Mouse (Mus musculus): ENCODE data around the gene Eif3d. TPM values are rescaled to one million over a fixed set of nuclear protein-coding genes. Genes with fewer than 3 reads are reported as not detected.

Eif3d gene
- total and polyA plus RNA-seq, 3 experiments, result 521 to 738 (median 619) TPM

DNA sequence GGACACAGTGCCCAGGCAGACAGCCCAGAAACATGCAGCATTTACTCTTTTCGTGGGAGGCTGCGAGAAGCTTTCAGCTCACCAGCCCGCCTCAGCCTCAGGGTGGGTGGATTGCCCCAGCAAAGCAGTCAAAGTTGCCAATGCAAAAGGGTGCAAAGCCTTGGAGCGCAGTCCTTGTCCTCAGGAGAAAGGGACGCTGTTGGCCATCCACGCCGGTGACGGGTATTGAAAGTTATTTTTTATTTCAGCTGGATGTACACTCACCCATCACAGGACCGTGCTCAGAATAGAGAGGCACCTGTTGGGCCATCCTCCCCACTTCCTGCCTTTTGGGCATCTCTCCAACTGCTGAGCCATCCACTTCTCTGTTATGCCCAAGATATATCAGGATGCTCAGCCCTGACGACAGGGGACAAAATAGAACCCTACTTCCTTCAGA lies 8.8 kb upstream of the Eif3d start:
- H3K79me2 ChIP-seq (ENCODE audit: control insufficient read depth, insufficient read depth, low read length, poor library complexity), result no peaks in the 10 kb centered on the region
- no peak overlapping the region for H3K27ac ChIP-seq (ENCODE audit: control insufficient read depth, low read depth, low read length)
- no peak overlapping the region for H3K4me3 ChIP-seq (ENCODE audit: control insufficient read depth in 1 of 2, insufficient read depth in 1 of 2, low read depth in 2 of 2, low read length in 2 of 2)
- H3K9ac ChIP-seq (ENCODE audit: control insufficient read depth, low read depth, low read length, poor library complexity, severe bottlenecking), result no peak overlapping the region
- DNase-seq (ENCODE audit: low read depth, low spot score), result no peak
- peaks cover 0 to 7% of the 10 kb centered on the region in 2 experiments; a peak in 2 of 4 replicates for H3K36me3 ChIP-seq (ENCODE audit: control insufficient read depth in 1 of 2, insufficient read depth in 2 of 2, low read length in 2 of 2)
- H3K27me3 ChIP-seq (ENCODE audit: control insufficient read depth in 1 of 2, insufficient read depth in 2 of 2, low read length in 2 of 2), result 0 out of 4 replicates have a peak, but pooled peaks cover 0 to 2% of the 10 kb centered on the region in 2 experiments
- TF ChIP-seq NELFE (IDR thresholded peaks at IDR 0.05; ENCODE audit: low read depth, low read length), result no peak
- TF ChIP-seq MYB (IDR thresholded peaks at IDR 0.05; ENCODE audit: low read depth, low read length), result no peak
- no peak for TF ChIP-seq MYC (IDR thresholded peaks at IDR 0.05; ENCODE audit: low read depth, low read length)
- no peak for TF ChIP-seq TAL1 (IDR thresholded peaks at IDR 0.05; ENCODE audit: low read length)
- TF ChIP-seq NRF1 (IDR thresholded peaks at IDR 0.05; ENCODE audit: insufficient read depth, low read depth, low read length, poor library complexity, severe bottlenecking), result no peak
- no peak for TF ChIP-seq ZC3H11A (IDR thresholded peaks at IDR 0.05; ENCODE audit: low read depth, low read length)
- peaks cover 1 to 14% of the 10 kb centered on the region in 2 experiments; a peak in 3 of 4 replicates for H3K4me1 ChIP-seq (ENCODE audit: control insufficient read depth in 1 of 2, insufficient read depth in 2 of 2, low read length in 2 of 2)
- no peaks in the 10 kb centered on the region for H3K9me3 ChIP-seq (replicated peaks; ENCODE audit: insufficient read depth, low read length)

DNA sequence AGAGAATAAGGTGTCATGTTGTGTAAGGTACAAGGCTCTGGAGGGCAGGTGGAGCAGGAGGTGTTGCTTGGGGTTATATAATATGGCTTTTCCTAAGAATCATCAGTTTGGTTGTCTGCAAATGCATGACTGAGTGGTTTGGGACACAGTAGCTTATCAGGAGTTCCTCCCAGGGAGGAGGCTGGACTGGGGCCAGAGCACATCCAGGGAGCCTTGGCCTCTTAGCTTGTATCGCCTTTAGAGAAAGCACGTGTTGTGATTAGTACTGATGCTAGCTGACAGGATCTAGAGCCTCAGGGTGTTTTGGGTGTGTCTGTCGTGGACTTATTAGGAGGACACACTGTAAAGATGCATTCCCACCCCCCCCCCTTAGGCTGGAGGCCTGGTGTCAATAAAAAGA lies 7.0 kb upstream of the Eif3d start:
- Histone ChIP-seq H3K4me3 (ENCODE audit: control insufficient read depth in 1 of 2, insufficient read depth in 1 of 2, low read depth in 2 of 2, low read length in 2 of 2) (no peak overlapping the region), H3K79me2 (ENCODE audit: control insufficient read depth, insufficient read depth, low read length, poor library complexity) (no peaks in the 10 kb centered on the region), H3K36me3 (ENCODE audit: control insufficient read depth in 1 of 2, insufficient read depth in 2 of 2, low read length in 2 of 2) (peaks cover 0 to 19% of the 10 kb centered on the region in 2 experiments; a peak in 2 of 4 replicates), H3K27ac (ENCODE audit: control insufficient read depth, low read depth, low read length) (no peak overlapping the region), H3K27me3 (ENCODE audit: control insufficient read depth in 1 of 2, insufficient read depth in 2 of 2, low read length in 2 of 2) (0 out of 4 replicates have a peak, but pooled peaks cover 0 to 2% of the 10 kb centered on the region in 2 experiments), H3K9me3 (replicated peaks; ENCODE audit: insufficient read depth, low read length) (no peaks in the 10 kb centered on the region), H3K4me1 (ENCODE audit: control insufficient read depth in 1 of 2, insufficient read depth in 2 of 2, low read length in 2 of 2) (peaks cover 5 to 26% of the 10 kb centered on the region in 2 experiments), H3K9ac (ENCODE audit: control insufficient read depth, low read depth, low read length, poor library complexity, severe bottlenecking) (no peak overlapping the region)
- peak; percentile 49 for DNase-seq (ENCODE audit: low read depth, low spot score)
- TF ChIP-seq UBTF (IDR thresholded peaks at IDR 0.05; ENCODE audit: borderline replicate concordance, insufficient read depth, low read depth, low read length) (no peak), MYC (IDR thresholded peaks at IDR 0.05; ENCODE audit: low read depth, low read length) (0 out of 2 replicates have a peak, but pooled peaks have one; percentile 62), MXI1 (IDR thresholded peaks at IDR 0.05; ENCODE audit: low read depth, low read length) (peak; percentile 76; the same call in 1 of the 2 replicates), SIN3A (IDR thresholded peaks at IDR 0.05; ENCODE audit: low read length) (peak; percentile 35; the same call in 1 of the 2 replicates), POLR2AphosphoS5 (IDR thresholded peaks at IDR 0.05; ENCODE audit: borderline replicate concordance, low read depth, low read length) (no peak), USF1 (IDR thresholded peaks at IDR 0.05; ENCODE audit: low read depth, low read length) (no peak), E2F4 (IDR thresholded peaks at IDR 0.05; ENCODE audit: borderline replicate concordance, low read depth, low read length) (no peak), ZNF384 (IDR thresholded peaks at IDR 0.05; ENCODE audit: low read depth, low read length) (no peak), CTCF (IDR thresholded peaks at IDR 0.05 in 2 of 3, conservative IDR thresholded peaks at IDR 0.05 in 1 of 3; ENCODE audit: control insufficient read depth in 1 of 3, insufficient read depth in 1 of 3, low read depth in 2 of 3, low read length in 3 of 3, poor library complexity in 1 of 3, severe bottlenecking in 1 of 3) (no peak), ETS1 (IDR thresholded peaks at IDR 0.05; ENCODE audit: low read depth, low read length) (0 out of 2 replicates have a peak, but pooled peaks have one; percentile 20), GATA1 (IDR thresholded peaks at IDR 0.05; ENCODE audit: low read depth, low read length) (peak; percentile 40; the same call in 1 of the 2 replicates), NRF1 (IDR thresholded peaks at IDR 0.05; ENCODE audit: insufficient read depth, low read depth, low read length, poor library complexity, severe bottlenecking) (no peak), BHLHE40 (IDR thresholded peaks at IDR 0.05; ENCODE audit: borderline replicate concordance, low read depth, low read length) (peak; percentile 16; the same call in 1 of the 2 replicates), TAL1 (IDR thresholded peaks at IDR 0.05; ENCODE audit: low read length) (no peak), HCFC1 (IDR thresholded peaks at IDR 0.05; ENCODE audit: low read depth, low read length) (no peak), SMC3 (IDR thresholded peaks at IDR 0.05; ENCODE audit: low read depth, low read length) (no peak), JUND (IDR thresholded peaks at IDR 0.05; ENCODE audit: low read depth, low read length) (no peak), MAX (IDR thresholded peaks at IDR 0.05; ENCODE audit: low read length) (peak; percentile 89), RCOR1 (IDR thresholded peaks at IDR 0.05; ENCODE audit: low read depth, low read length) (no peak), EP300 (IDR thresholded peaks at IDR 0.05; ENCODE audit: low read depth in 1 of 2, low read length in 2 of 2) (0 out of 4 replicates have a peak, but pooled peaks of 1 of the 2 experiments have one; percentile 9), POLR2A (IDR thresholded peaks at IDR 0.05; ENCODE audit: control insufficient read depth in 1 of 2, insufficient read depth in 1 of 2, low read depth in 1 of 2, low read length in 2 of 2, poor library complexity in 1 of 2) (no peak), ZC3H11A (IDR thresholded peaks at IDR 0.05; ENCODE audit: low read depth, low read length) (no peak), MAFK (IDR thresholded peaks at IDR 0.05; ENCODE audit: borderline replicate concordance, low read depth, low read length) (no peak), KAT2A (conservative IDR thresholded peaks at IDR 0.05; ENCODE audit: low read depth, low read length) (no peak), GABPA (IDR thresholded peaks at IDR 0.05; ENCODE audit: low read depth, low read length) (no peak)

Measured in MEL (cell line).